15 mouse cellular contexts compared by ENCODE assay signal in the genomic region with DNA sequence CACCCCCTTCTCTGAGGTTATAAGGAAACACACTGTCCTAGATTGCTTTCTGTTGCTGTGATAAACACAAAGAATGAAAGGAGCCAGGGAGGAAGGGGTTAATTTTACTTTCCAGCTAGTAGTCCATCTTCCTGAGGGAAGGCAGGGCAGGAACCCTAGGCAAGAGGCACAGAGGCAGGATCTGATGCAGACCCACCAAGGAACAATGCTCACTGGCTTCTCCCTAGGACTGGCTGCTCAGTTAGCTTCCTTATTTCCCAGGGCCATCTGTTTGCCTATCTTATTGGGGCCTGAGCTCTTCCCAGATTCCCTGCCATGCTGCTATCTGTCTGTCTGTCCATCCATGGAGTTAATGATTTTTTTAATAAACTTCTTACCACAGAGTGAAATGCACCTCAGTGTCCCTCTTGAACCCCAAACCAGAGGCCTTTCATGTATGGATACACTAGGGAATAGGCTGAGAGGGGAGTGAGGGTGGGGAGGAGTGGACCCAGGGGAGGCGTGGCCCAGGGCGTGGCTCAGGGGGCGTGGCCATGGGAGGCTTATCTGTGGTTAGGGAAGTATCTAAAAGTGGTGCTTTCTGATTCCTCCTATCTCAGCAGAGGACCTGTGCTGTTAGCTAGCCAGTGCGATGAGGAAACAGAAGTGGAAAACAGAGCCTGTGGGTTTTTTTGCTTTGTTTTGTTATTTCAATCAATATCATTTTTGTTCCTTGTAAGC.
DNase-seq lines count a peak whose midpoint lies in the region; ATAC-seq and TF ChIP-seq lines count a peak whose summit lies in the region.
"Had no signal": no experiment of that assay in that cellular context is flagged by ENCODE, and none has a peak within 500 bp of the region (broad histone marks: within the 10 kb centered on the region; RNA-seq: fewer than 3 reads in every experiment).

No protein-coding gene starts in this region.

- in situ Hi-C loops in CH12.LX (cut with MboI; ENCODE audit: low pct_ligation_motif_present, low pct_unique_long_range_greater_than_20kb, low sequenced_read_pairs) = no loop called here

- 41% methylated on average over 4 of the region's 4 CpGs for WGBS in intestine, embryonic 16.5 days
- WGBS in forebrain, embryonic 12.5 days = 65% methylated on average over 4 of the region's 4 CpGs

- TF ChIP-seq RAD21 in CH12.LX (IDR thresholded peaks at IDR 0.05; ENCODE audit: low read depth, low read length) = no peak

- no peak for TF ChIP-seq EP300 in CH12.LX (IDR thresholded peaks at IDR 0.05; ENCODE audit: low read length)

- no peaks in the 10 kb centered on the region for H3K79me2 ChIP-seq in CH12.LX (replicated peaks; ENCODE audit: control insufficient read depth, extremely low read depth, insufficient read depth, poor library complexity, severe bottlenecking)

- DNase-seq in 416B (ENCODE audit: low read depth) (peak; percentile 4), CH12.LX (ENCODE audit: extremely low read depth) (peak; percentile 40)
- DNase-seq in cerebellum, adult 8-10 months = no peak
- no peak for DNase-seq in layer of hippocampus, postnatal 36 days
- DNase-seq: cerebellum, postnatal 10 days; forebrain, postnatal 0 days; gastrocnemius, postnatal 14 days had no signal

- dilution Hi-C loops in CH12.LX (cut with MboI; ENCODE audit: extremely low pct_ligation_motif_present, extremely low pct_unique_long_range_greater_than_20kb, low sequenced_read_pairs) = no loop called here

- H3K27ac ChIP-seq in CH12.LX (ENCODE audit: insufficient read depth, low read depth) = no peak overlapping the region
- H3K27ac ChIP-seq in intestine, embryonic 16.5 days (ENCODE audit: low read length) = no peak overlapping the region
- no peak overlapping the region for H3K27ac ChIP-seq in forebrain, embryonic 12.5 days
- H3K27ac ChIP-seq: embryonic facial prominence, embryonic 12.5 days; kidney, postnatal 0 days had no signal

- no peak for TF ChIP-seq CTCF in CH12.LX (conservative IDR thresholded peaks at IDR 0.05 in 1 of 2, IDR thresholded peaks at IDR 0.05 in 1 of 2; ENCODE audit: low read depth in 2 of 2, low read length in 2 of 2)

- H3K4me2 ChIP-seq in CH12.LX (ENCODE audit: insufficient read depth, low read depth, poor library complexity, severe bottlenecking) = no peak overlapping the region
- H3K4me2 ChIP-seq in intestine, embryonic 16.5 days (ENCODE audit: low read depth, low read length) = 0 out of 2 replicates have a peak overlapping the region, but pooled peaks have one; percentile 30
- no peak overlapping the region for H3K4me2 ChIP-seq in forebrain, embryonic 12.5 days
- H3K4me2 ChIP-seq: embryonic facial prominence, embryonic 12.5 days; midbrain, embryonic 11.5 days had no signal

- H3K9ac ChIP-seq in CH12.LX (ENCODE audit: insufficient read depth, low read depth) = no peak overlapping the region
- no peak overlapping the region for H3K9ac ChIP-seq in intestine, embryonic 16.5 days (ENCODE audit: low read depth, low read length)
- H3K9ac ChIP-seq in forebrain, embryonic 12.5 days = no peak overlapping the region
- H3K9ac ChIP-seq: embryonic facial prominence, embryonic 12.5 days; forebrain, postnatal 0 days had no signal

- no peak for TF ChIP-seq POLR2A in CH12.LX (IDR thresholded peaks at IDR 0.05; ENCODE audit: low read depth, low read length)

- peak; percentile 60 for ATAC-seq in intestine, embryonic 16.5 days
- peak; percentile 69 for ATAC-seq in megakaryocyte-erythroid progenitor cell, adult 5-6 weeks (replicated peaks; ENCODE audit: low FRiP score, low TSS enrichment, poor library complexity, severe bottlenecking)
- ATAC-seq in forebrain, embryonic 12.5 days (ENCODE audit: low FRiP score) = no peak
- ATAC-seq: forebrain, postnatal 0 days; hindbrain, embryonic 16.5 days; lung, postnatal 0 days had no signal

- H3K36me3 ChIP-seq in CH12.LX (replicated peaks in 1 of 2; ENCODE audit: control insufficient read depth in 1 of 2, insufficient read depth in 1 of 2, low read length in 1 of 2) = no peaks in the 10 kb centered on the region
- H3K36me3 ChIP-seq in intestine, embryonic 16.5 days (ENCODE audit: control insufficient read depth, insufficient read depth, low read length) = no peaks in the 10 kb centered on the region
- H3K36me3 ChIP-seq in forebrain, embryonic 12.5 days (replicated peaks) = no peaks in the 10 kb centered on the region
- H3K36me3 ChIP-seq: embryonic facial prominence, embryonic 12.5 days had no signal

- peaks cover 10% of the 10 kb centered on the region for H3K9me3 ChIP-seq in CH12.LX (replicated peaks; ENCODE audit: low read length)
- H3K9me3 ChIP-seq in intestine, embryonic 16.5 days (ENCODE audit: control insufficient read depth, low read length) = 0 out of 2 replicates have a peak, but pooled peaks cover 7% of the 10 kb centered on the region
- peaks cover 2% of the 10 kb centered on the region; the same call in 1 of the 2 replicates for H3K9me3 ChIP-seq in forebrain, embryonic 12.5 days

- no peaks in the 10 kb centered on the region for H3K27me3 ChIP-seq in CH12.LX (replicated peaks)
- no peaks in the 10 kb centered on the region for H3K27me3 ChIP-seq in intestine, embryonic 16.5 days (replicated peaks; ENCODE audit: control insufficient read depth, insufficient read depth, low read length)
- H3K27me3 ChIP-seq in forebrain, embryonic 12.5 days = peaks cover 10% of the 10 kb centered on the region; the same call in 1 of the 2 replicates
- H3K27me3 ChIP-seq: embryonic facial prominence, embryonic 12.5 days had no signal

- peaks cover 6 to 43% of the 10 kb centered on the region in 2 experiments; a peak in 3 of 4 replicates for H3K4me1 ChIP-seq in CH12.LX (ENCODE audit: control insufficient read depth in 1 of 2, insufficient read depth in 2 of 2)
- peaks cover 9% of the 10 kb centered on the region; the same call in 1 of the 2 replicates for H3K4me1 ChIP-seq in intestine, embryonic 16.5 days (ENCODE audit: control insufficient read depth, insufficient read depth, low read length)
- H3K4me1 ChIP-seq in forebrain, embryonic 12.5 days = no peaks in the 10 kb centered on the region
- H3K4me1 ChIP-seq: embryonic facial prominence, embryonic 12.5 days had no signal

- H3K4me3 ChIP-seq in CH12.LX (replicated peaks in 1 of 3; ENCODE audit: low read depth in 2 of 3, low read length in 2 of 3, poor library complexity in 1 of 3) = no peak overlapping the region
- H3K4me3 ChIP-seq in intestine, embryonic 16.5 days (ENCODE audit: low read length) = no peak overlapping the region
- H3K4me3 ChIP-seq in forebrain, embryonic 12.5 days (replicated peaks) = no peak overlapping the region
- H3K4me3 ChIP-seq: embryonic facial prominence, embryonic 12.5 days had no signal

TF ChIP-seq in CH12.LX, 34 proteins besides CTCF, POLR2A, EP300 and RAD21:
- no peak for TF ChIP-seq CHD2 (IDR thresholded peaks at IDR 0.05; ENCODE audit: low read length)
- TF ChIP-seq NELFE (IDR thresholded peaks at IDR 0.05; ENCODE audit: low read depth, low read length) = no peak
- TF ChIP-seq USF1 (IDR thresholded peaks at IDR 0.05; ENCODE audit: low read depth, low read length) = no peak
- no peak for TF ChIP-seq MYC (IDR thresholded peaks at IDR 0.05; ENCODE audit: low read depth, low read length)
- TF ChIP-seq USF2 (conservative IDR thresholded peaks at IDR 0.05; ENCODE audit: low read depth, low read length) = no peak
- TF ChIP-seq E2F4 (IDR thresholded peaks at IDR 0.05; ENCODE audit: insufficient replicate concordance, low read depth, low read length) = no peak
- no peak for TF ChIP-seq MEF2A (IDR thresholded peaks at IDR 0.05; ENCODE audit: borderline replicate concordance, low read depth, low read length)
- TF ChIP-seq SMC3 (IDR thresholded peaks at IDR 0.05; ENCODE audit: low read depth, low read length) = no peak
- no peak for TF ChIP-seq RCOR1 (conservative IDR thresholded peaks at IDR 0.05; ENCODE audit: low read depth, low read length)
- no peak for TF ChIP-seq NRF1 (IDR thresholded peaks at IDR 0.05; ENCODE audit: low read depth, low read length)
- no peak for TF ChIP-seq ZMIZ1 (IDR thresholded peaks at IDR 0.05; ENCODE audit: low read depth, low read length)
- no peak for TF ChIP-seq ELF1 (IDR thresholded peaks at IDR 0.05; ENCODE audit: low read depth, low read length)
- no peak for TF ChIP-seq PAX5 (IDR thresholded peaks at IDR 0.05; ENCODE audit: low read length)
- TF ChIP-seq UBTF (IDR thresholded peaks at IDR 0.05; ENCODE audit: low read depth, low read length) = no peak

Comparison
In these comparisons a context has a peak if more than half of its experiments do, and no peak if none do; other contexts are left out.
1. DNase-seq: peak in 416B (single experiment) and CH12.LX (single experiment); none in cerebellum, adult 8-10 months (single experiment) and layer of hippocampus, postnatal 36 days (0 of 2).